Mouse (Mus musculus): ENCODE measurements around the gene Il17rd. TPM values are rescaled to one million over a fixed set of nuclear protein-coding genes. Genes with fewer than 3 reads are reported as not detected.
A peak's percentile ranks its signal among the peaks of the same experiment; 100 is the strongest.

The Il17rd gene
- polyA plus RNA-seq, 1 experiment: 1.7 TPM

DNA sequence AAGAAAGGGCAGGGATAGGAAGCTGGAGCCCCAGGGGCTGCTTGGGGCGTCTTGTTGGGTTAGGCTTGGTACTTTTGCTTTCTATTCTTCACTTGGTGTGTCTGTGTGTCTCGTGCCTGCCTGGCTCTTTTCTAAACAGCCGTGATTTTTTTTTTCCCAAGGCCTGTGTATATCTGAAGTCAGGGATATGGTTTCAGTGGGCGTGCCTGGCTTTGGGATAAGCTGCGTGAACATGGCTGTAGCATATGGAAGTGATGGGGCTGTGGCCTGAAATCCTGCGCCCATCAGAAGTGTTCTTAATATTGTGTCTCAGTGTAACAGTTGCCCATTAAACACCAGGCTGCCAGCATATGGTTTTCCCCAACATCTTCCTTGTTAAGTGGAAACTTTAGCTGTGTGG is 36.3 kb downstream of the Il17rd start:
- H3K4me1 ChIP-seq (ENCODE audit: control insufficient read depth, insufficient read depth, low read length): no peaks in the 10 kb centered on the region
- TF ChIP-seq POLR2A (IDR thresholded peaks at IDR 0.05; ENCODE audit: extremely low read depth, insufficient read depth, low read length): no peak
- no peak for TF ChIP-seq CTCF (IDR thresholded peaks at IDR 0.05; ENCODE audit: extremely low read depth, insufficient read depth, low read length)
- H3K4me3 ChIP-seq (ENCODE audit: insufficient read depth, low read length): no peak overlapping the region
- no peak overlapping the region for H3K27ac ChIP-seq (ENCODE audit: insufficient read depth, low read length)

DNA sequence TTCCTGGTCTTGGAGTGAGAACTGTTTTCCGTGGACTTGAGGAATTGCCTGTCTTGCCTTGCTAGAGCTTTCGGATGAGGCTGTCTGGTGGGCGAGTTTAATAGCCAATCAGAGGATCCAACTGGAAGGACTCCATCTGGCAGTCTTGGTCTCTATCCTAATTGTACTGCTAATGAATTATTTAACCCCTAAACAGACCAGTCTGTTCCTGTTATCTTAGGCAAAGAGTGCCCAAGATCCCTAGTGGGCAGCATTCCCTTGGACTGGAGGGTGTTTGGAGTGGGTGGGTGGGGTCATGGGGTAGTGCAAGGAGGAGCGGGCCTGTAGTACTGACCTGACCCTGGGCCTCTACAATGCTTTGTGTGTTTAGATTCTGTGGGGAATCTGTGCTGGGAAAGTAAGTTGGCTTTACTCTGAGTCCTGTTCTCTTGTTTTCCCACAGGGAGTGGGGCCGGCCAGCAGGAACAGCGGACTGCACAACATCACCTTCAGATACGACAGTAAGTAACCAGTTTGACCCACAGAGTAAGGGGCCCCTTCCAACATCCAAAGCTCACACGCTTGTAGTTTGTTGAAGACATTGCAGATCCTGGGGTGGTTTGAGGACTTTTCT is 37.3 kb downstream of the Il17rd start:
- no peak overlapping the region for H3K27ac ChIP-seq (ENCODE audit: insufficient read depth, low read length)
- H3K4me3 ChIP-seq (ENCODE audit: insufficient read depth, low read length): no peak overlapping the region
- TF ChIP-seq POLR2A (IDR thresholded peaks at IDR 0.05; ENCODE audit: extremely low read depth, insufficient read depth, low read length) (no peak), CTCF (IDR thresholded peaks at IDR 0.05; ENCODE audit: extremely low read depth, insufficient read depth, low read length) (no peak)
- no peaks in the 10 kb centered on the region for H3K4me1 ChIP-seq (ENCODE audit: control insufficient read depth, insufficient read depth, low read length)

DNA sequence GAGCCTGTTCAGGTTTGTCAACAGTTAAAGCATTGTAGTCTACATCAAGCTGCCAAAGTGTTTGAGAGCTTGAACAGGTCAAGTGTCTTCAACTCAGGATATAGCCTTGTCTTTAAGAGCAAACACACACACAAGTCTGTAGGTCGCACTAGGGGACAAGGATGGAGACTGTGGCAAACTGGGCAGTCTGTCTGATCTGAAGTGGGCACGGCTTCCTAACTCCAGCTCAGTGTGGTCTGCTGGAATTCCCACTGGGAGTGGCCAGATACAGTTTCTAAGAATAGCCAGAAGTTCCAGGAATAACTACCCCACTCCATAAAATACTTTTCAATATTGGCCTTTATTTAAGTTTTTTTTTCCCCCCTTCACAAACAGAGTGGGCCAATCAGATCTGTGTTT is 37.8 kb downstream of the Il17rd start:
- no peaks in the 10 kb centered on the region for H3K4me1 ChIP-seq (ENCODE audit: control insufficient read depth, insufficient read depth, low read length)
- no peak overlapping the region for H3K27ac ChIP-seq (ENCODE audit: insufficient read depth, low read length)

DNA sequence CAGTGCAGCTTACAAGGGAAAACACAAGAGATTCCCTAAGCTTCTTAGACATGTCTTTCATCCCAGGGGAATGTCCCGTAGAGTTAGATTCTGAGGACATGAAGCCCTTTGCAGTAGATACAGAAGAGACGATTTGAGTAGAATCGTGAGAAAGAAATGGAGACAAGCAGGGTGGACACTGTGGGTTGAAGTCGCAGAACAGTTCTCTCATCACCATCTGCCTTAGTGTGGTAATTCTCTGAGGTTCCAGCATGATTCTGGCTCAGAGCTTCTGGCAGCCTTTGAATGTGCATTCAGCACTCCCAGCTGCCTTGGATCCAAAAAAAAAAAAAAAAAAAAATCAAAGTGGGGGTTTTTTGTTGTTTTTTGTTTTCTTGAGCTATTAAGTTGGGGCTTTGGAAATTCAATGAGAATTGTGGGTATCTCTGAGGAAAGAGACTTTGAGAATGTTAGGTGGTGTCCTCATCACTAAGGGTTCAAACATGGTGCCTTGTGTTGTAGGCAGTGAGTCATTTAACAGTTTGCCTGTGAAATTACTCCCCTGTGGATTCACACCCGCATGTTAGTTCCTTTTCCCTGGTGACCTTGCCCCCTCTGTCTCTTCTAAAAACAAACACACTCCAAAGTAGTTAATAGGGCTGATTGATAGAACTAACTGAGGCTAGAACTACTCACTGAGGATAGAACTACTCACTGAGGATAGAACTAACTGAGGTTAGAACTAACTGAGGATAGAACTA is 43.0 kb downstream of the Il17rd start:
- Histone ChIP-seq H3K4me1 (ENCODE audit: control insufficient read depth, insufficient read depth, low read length) (no peaks in the 10 kb centered on the region), H3K4me3 (ENCODE audit: insufficient read depth, low read length) (no peak overlapping the region), H3K27ac (ENCODE audit: insufficient read depth, low read length) (no peak overlapping the region)
- TF ChIP-seq POLR2A (IDR thresholded peaks at IDR 0.05; ENCODE audit: extremely low read depth, insufficient read depth, low read length) (no peak), CTCF (IDR thresholded peaks at IDR 0.05; ENCODE audit: extremely low read depth, insufficient read depth, low read length) (no peak)

More for the DNA sequence above, 37.8 kb downstream of the Il17rd start:
- H3K4me3 ChIP-seq (ENCODE audit: insufficient read depth, low read length): no peak overlapping the region
- TF ChIP-seq POLR2A (IDR thresholded peaks at IDR 0.05; ENCODE audit: extremely low read depth, insufficient read depth, low read length): no peak
- no peak for TF ChIP-seq CTCF (IDR thresholded peaks at IDR 0.05; ENCODE audit: extremely low read depth, insufficient read depth, low read length)

DNA sequence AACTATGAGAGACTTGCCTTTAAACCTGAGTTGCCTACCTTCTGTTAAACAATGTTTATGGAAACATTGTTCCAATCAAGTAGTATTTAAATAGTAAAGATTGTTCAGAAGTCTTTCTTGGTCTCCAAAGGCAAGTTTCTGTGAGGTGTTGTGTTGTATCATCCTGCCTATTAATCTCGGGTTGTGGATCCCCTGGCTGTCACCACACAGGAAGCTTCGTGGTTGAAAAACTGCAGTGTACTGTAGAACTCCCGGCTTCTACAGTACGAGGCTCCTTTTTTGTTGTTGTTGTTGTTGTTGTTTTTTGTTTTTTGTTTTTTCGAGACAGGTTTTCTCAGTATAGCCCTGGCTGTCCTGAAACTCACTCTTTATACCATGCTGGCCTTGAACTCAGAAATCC is 46.7 kb downstream of the Il17rd start:
- Histone ChIP-seq H3K4me1 (ENCODE audit: control insufficient read depth, insufficient read depth, low read length) (no peaks in the 10 kb centered on the region), H3K4me3 (ENCODE audit: insufficient read depth, low read length) (no peak overlapping the region), H3K27ac (ENCODE audit: insufficient read depth, low read length) (no peak overlapping the region)
- TF ChIP-seq CTCF (IDR thresholded peaks at IDR 0.05; ENCODE audit: extremely low read depth, insufficient read depth, low read length): no peak
- no peak for TF ChIP-seq POLR2A (IDR thresholded peaks at IDR 0.05; ENCODE audit: extremely low read depth, insufficient read depth, low read length)

DNA sequence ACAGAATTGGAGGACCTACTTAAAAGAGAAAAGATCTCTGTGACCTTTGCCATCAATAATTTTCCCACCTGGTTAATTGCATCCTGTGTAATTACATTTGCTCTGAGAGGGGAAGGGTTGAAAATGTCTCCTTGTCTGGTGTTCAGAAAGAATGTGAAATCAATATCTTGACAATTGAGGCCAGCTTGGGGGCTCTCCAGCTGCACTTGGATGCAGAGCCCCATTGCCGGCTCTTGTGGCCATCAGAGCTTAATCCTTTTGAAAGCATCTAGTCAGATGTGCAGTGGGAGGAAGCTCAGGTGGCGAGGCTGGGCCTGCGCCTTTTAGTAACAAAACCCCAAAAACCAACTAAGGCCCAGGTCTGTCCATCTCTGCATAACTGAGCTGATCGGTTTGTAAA is 47.3 kb downstream of the Il17rd start:
- H3K27ac ChIP-seq (ENCODE audit: insufficient read depth, low read length): no peak overlapping the region
- no peak overlapping the region for H3K4me3 ChIP-seq (ENCODE audit: insufficient read depth, low read length)
- TF ChIP-seq CTCF (IDR thresholded peaks at IDR 0.05; ENCODE audit: extremely low read depth, insufficient read depth, low read length) (no peak), POLR2A (IDR thresholded peaks at IDR 0.05; ENCODE audit: extremely low read depth, insufficient read depth, low read length) (no peak)
- H3K4me1 ChIP-seq (ENCODE audit: control insufficient read depth, insufficient read depth, low read length): no peaks in the 10 kb centered on the region

DNA sequence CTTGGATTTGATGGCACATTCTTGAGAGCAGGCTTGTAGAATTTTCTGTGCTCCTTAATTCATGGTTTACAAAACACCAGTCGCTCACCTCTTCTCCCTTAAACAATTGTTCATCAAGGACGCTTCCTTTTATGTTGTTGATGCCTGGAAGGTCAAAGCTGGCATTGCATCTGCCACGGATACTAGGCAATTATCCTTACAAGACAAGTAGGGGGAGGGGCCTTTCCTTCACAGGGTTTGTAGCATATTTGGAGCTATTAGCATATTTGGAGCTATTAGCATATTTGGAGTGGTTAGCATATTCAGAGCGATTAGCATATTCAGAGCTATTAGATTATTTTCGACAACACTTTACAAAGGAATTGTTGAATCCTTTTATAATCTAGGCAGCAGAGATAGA is 55.5 kb downstream of the Il17rd start:
- TF ChIP-seq POLR2A (IDR thresholded peaks at IDR 0.05; ENCODE audit: extremely low read depth, insufficient read depth, low read length): no peak
- no peak for TF ChIP-seq CTCF (IDR thresholded peaks at IDR 0.05; ENCODE audit: extremely low read depth, insufficient read depth, low read length)
- no peak overlapping the region for H3K27ac ChIP-seq (ENCODE audit: insufficient read depth, low read length)

DNA sequence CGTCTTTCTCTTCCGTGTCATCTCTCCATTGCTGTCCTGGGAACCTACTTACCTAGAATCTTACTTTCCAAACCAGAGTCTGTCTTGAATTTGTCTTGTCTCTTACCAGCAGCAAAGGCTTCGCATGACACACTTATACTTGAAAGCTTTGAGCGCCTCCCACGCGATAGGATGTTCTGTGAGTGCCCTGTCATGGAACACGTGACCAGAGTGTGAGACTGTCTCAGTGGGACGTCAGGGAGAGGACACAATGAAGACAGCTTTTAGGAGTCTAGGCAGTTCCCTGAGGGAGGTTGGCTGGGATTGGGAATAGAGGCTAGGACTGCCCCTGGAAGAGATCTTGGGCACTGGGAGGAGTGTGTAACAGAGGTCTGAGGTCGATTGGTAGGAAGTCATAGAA is 57.4 kb downstream of the Il17rd start:
- H3K4me1 ChIP-seq (ENCODE audit: control insufficient read depth, insufficient read depth, low read length): no peaks in the 10 kb centered on the region
- H3K4me3 ChIP-seq (ENCODE audit: insufficient read depth, low read length): no peak overlapping the region
- TF ChIP-seq CTCF (IDR thresholded peaks at IDR 0.05; ENCODE audit: extremely low read depth, insufficient read depth, low read length) (no peak), POLR2A (IDR thresholded peaks at IDR 0.05; ENCODE audit: extremely low read depth, insufficient read depth, low read length) (no peak)
- H3K27ac ChIP-seq (ENCODE audit: insufficient read depth, low read length): no peak overlapping the region

More for the DNA sequence above, 55.5 kb downstream of the Il17rd start:
- Histone ChIP-seq H3K4me1 (ENCODE audit: control insufficient read depth, insufficient read depth, low read length) (no peaks in the 10 kb centered on the region), H3K4me3 (ENCODE audit: insufficient read depth, low read length) (no peak overlapping the region)

DNA sequence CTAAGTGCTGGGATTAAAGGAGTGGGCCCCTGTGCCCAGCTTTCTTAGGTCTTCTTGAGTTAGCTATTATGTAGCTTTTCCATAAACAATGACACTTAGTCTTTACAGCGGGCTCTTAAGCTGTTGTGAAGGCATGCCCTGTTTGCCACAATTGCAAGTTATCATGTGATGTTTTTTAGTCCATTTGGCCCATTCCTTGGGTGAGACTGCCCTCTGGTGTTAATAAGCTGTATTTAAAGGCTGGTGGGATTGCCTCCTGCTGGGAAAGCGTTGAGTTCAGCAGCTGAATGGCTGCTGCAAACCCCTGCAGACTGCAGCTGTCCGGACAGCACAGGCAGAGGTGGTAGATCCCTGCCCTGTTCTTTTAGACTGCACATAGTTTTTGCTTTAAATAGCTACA is 58.0 kb downstream of the Il17rd start:
- Histone ChIP-seq H3K4me1 (ENCODE audit: control insufficient read depth, insufficient read depth, low read length) (no peaks in the 10 kb centered on the region), H3K27ac (ENCODE audit: insufficient read depth, low read length) (no peak overlapping the region), H3K4me3 (ENCODE audit: insufficient read depth, low read length) (no peak overlapping the region)
- TF ChIP-seq CTCF (IDR thresholded peaks at IDR 0.05; ENCODE audit: extremely low read depth, insufficient read depth, low read length) (peak; percentile 81), POLR2A (IDR thresholded peaks at IDR 0.05; ENCODE audit: extremely low read depth, insufficient read depth, low read length) (no peak)

DNA sequence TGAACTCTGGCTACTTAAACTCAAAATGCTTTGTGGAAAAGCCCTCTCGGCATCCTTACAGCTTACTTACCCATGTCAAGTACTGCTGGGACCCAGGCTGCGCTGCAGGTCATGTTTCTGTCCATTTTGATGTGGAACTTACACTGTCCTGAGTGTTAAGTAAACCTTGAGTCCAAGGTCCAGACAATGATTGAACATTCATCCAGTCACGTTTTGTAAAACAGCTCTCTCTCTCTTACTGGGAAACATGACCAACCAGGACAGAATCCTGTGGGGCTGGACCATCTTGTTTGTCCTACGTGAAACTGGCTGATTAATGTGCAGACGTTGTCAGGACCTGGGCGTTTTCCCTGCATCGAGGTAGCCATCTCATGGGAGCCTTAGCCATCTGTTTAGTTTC is 63.0 kb downstream of the Il17rd start:
- TF ChIP-seq POLR2A (IDR thresholded peaks at IDR 0.05; ENCODE audit: extremely low read depth, insufficient read depth, low read length): no peak
- TF ChIP-seq CTCF (IDR thresholded peaks at IDR 0.05; ENCODE audit: extremely low read depth, insufficient read depth, low read length): no peak
- H3K4me3 ChIP-seq (ENCODE audit: insufficient read depth, low read length): no peak overlapping the region
- no peaks in the 10 kb centered on the region for H3K4me1 ChIP-seq (ENCODE audit: control insufficient read depth, insufficient read depth, low read length)
- no peak overlapping the region for H3K27ac ChIP-seq (ENCODE audit: insufficient read depth, low read length)

Data from cortical plate, adult 2 months (tissue).